Mouse (Mus musculus) C2C12 (cell line): ENCODE data around the gene Rtn4. TPM values are rescaled to one million over a fixed set of nuclear protein-coding genes. Genes with fewer than 3 reads are reported as not detected.

ENCODE experiments used
- H3K27me3 ChIP-seq: one replicate; pipeline ENCODE4 v1.6.1; 2011; ENCODE audit not compliant: control insufficient read depth, insufficient read depth, insufficient read length
- H3K36me3 ChIP-seq: one replicate; pipeline ENCODE4 v1.6.1; 2011; ENCODE audit not compliant: control insufficient read depth, insufficient read depth
- H3K4me3 ChIP-seq: one replicate; pipeline ENCODE4 v1.5.1; 2011; ENCODE audit warnings: mild to moderate bottlenecking, control low read depth; ENCODE audit not compliant: poor library complexity, insufficient read depth, severe bottlenecking
- H3K79me2 ChIP-seq: one replicate; pipeline ENCODE4 v1.6.1; 2011; ENCODE audit not compliant: control insufficient read depth, insufficient read depth
- H3K79me3 ChIP-seq: one replicate; pipeline ENCODE4 v1.6.1; 2011; ENCODE audit warnings: low read depth, control low read depth
- H3ac ChIP-seq: one replicate; pipeline ENCODE3; 2011; ENCODE audit warnings: low read depth; ENCODE audit not compliant: control insufficient read depth, insufficient read length
- CEBPB ChIP-seq: IDR thresholded peaks from one replicate; pipeline ENCODE4 v1.6.1; 2011; ENCODE audit warnings: low read depth, mild to moderate bottlenecking, control low read depth, moderate library complexity
- CTCF ChIP-seq: IDR thresholded peaks from one replicate; pipeline ENCODE4 v1.5.1; 2011; ENCODE audit not compliant: control insufficient read depth, insufficient read depth, insufficient read length
- FOSL1 ChIP-seq: IDR thresholded peaks from one replicate; pipeline ENCODE4 v1.8.0; 2011; ENCODE audit warnings: mild to moderate bottlenecking, low read length; ENCODE audit not compliant: poor library complexity, insufficient read depth, severe bottlenecking
- MAX ChIP-seq: IDR thresholded peaks from one replicate; pipeline ENCODE4 v1.6.1; 2011; ENCODE audit warnings: mild to moderate bottlenecking, control low read depth
- MYOD1 ChIP-seq: IDR thresholded peaks from one replicate; pipeline ENCODE4 v1.6.1; 2011; ENCODE audit warnings: low read depth; ENCODE audit not compliant: control insufficient read depth, insufficient read length
- MYOG ChIP-seq: IDR thresholded peaks from one replicate; pipeline ENCODE4 v1.6.1; 2011; ENCODE audit not compliant: control insufficient read depth, insufficient read length; ENCODE audit errors: extremely low read depth
- USF1 ChIP-seq: IDR thresholded peaks from one replicate; pipeline ENCODE4 v1.6.1; 2011; ENCODE audit warnings: low read depth, mild to moderate bottlenecking, control low read depth, moderate library complexity
- polyA plus RNA-seq: library from polyadenylated mRNA; unstranded; fragments of >200 nt; fragmentation: generic; extraction: Trizol; gene quantifications from one replicate; pipeline ENCODE4 v1.2.1, GENCODE M21; 2012; ENCODE audit warnings: missing spikeins

Gene Rtn4
- polyA plus RNA-seq, 1 experiment, result 213 TPM

GRCm38 (mm10) chr11:29766313-29766982 is 73.7 kb downstream of the Rtn4 start:
- H3K79me3 ChIP-seq, result no peaks in the 10 kb centered on the region
- no peaks in the 10 kb centered on the region for H3K79me2 ChIP-seq
- no peak overlapping the region for H3ac ChIP-seq
- H3K36me3 ChIP-seq, result no peaks in the 10 kb centered on the region
- no peak overlapping the region for H3K4me3 ChIP-seq
- no peaks in the 10 kb centered on the region for H3K27me3 ChIP-seq
- TF ChIP-seq FOSL1 (no peak), MYOD1 (no peak), CTCF (no peak), CEBPB (no peak), MYOG (no peak), USF1 (no peak), MAX (no peak)

GRCm38 (mm10) chr11:29768523-29768922 is 75.8 kb downstream of the Rtn4 start:
- no peaks in the 10 kb centered on the region for H3K27me3 ChIP-seq
- H3K79me3 ChIP-seq, result no peaks in the 10 kb centered on the region
- H3K4me3 ChIP-seq, result no peak overlapping the region
- no peak overlapping the region for H3ac ChIP-seq
- H3K36me3 ChIP-seq, result no peaks in the 10 kb centered on the region
- no peak for TF ChIP-seq MAX
- TF ChIP-seq USF1, result no peak
- H3K79me2 ChIP-seq, result no peaks in the 10 kb centered on the region

- no peaks in the 10 kb centered on the region for H3K79me2 ChIP-seq
- TF ChIP-seq CEBPB (no peak), FOSL1 (no peak), MYOD1 (no peak), MYOG (no peak), MAX (no peak), CTCF (no peak), USF1 (no peak)
- H3K79me3 ChIP-seq, result no peaks in the 10 kb centered on the region
- H3K4me3 ChIP-seq, result no peak overlapping the region
- no peaks in the 10 kb centered on the region for H3K36me3 ChIP-seq
- no peak overlapping the region for H3ac ChIP-seq
- no peaks in the 10 kb centered on the region for H3K27me3 ChIP-seq
Measured at GRCm38 (mm10) chr11:29770666-29771400, 78.1 kb downstream of the Rtn4 start.

- no peak for TF ChIP-seq MYOD1
- no peak for TF ChIP-seq CTCF
- TF ChIP-seq USF1, result no peak
- no peaks in the 10 kb centered on the region for H3K27me3 ChIP-seq
- no peaks in the 10 kb centered on the region for H3K36me3 ChIP-seq
- no peak overlapping the region for H3ac ChIP-seq
- no peaks in the 10 kb centered on the region for H3K79me2 ChIP-seq
- H3K79me3 ChIP-seq, result no peaks in the 10 kb centered on the region
- H3K4me3 ChIP-seq, result no peak overlapping the region
Measured at GRCm38 (mm10) chr11:29772279-29772678, 79.5 kb downstream of the Rtn4 start.

GRCm38 (mm10) chr11:29774296-29774695 is 81.5 kb downstream of the Rtn4 start:
- H3K79me3 ChIP-seq, result no peaks in the 10 kb centered on the region
- no peaks in the 10 kb centered on the region for H3K79me2 ChIP-seq
- no peak for TF ChIP-seq FOSL1
- no peak for TF ChIP-seq MYOG
- TF ChIP-seq MYOD1, result peak; percentile 83
- no peak for TF ChIP-seq MAX
- no peaks in the 10 kb centered on the region for H3K36me3 ChIP-seq
- H3K27me3 ChIP-seq, result no peaks in the 10 kb centered on the region
- no peak overlapping the region for H3ac ChIP-seq
- H3K4me3 ChIP-seq, result no peak overlapping the region

GRCm38 (mm10) chr11:29774760-29775159 is 82.0 kb downstream of the Rtn4 start:
- no peak for TF ChIP-seq USF1
- TF ChIP-seq MYOD1, result no peak
- TF ChIP-seq MYOG, result no peak
- no peak for TF ChIP-seq CTCF
- TF ChIP-seq MAX, result no peak
- TF ChIP-seq CEBPB, result no peak
- TF ChIP-seq FOSL1, result no peak
- H3K4me3 ChIP-seq, result no peak overlapping the region
- H3K79me3 ChIP-seq, result no peaks in the 10 kb centered on the region
- H3K36me3 ChIP-seq, result no peaks in the 10 kb centered on the region
- H3K79me2 ChIP-seq, result no peaks in the 10 kb centered on the region
- H3K27me3 ChIP-seq, result no peaks in the 10 kb centered on the region
- H3ac ChIP-seq, result no peak overlapping the region
